Mouse (Mus musculus): ENCODE measurements around the gene Tmem130.

- TF ChIP-seq CTCF (IDR thresholded peaks at IDR 0.05; ENCODE audit: control insufficient read depth, insufficient read depth, insufficient read length) = no peak
- TF ChIP-seq USF1 (IDR thresholded peaks at IDR 0.05; ENCODE audit: low read depth) = no peak
- no peak for TF ChIP-seq MAX (IDR thresholded peaks at IDR 0.05)
Observed at GRCm38 (mm10) chr5:144803066-144803465, 41.4 kb upstream of the Tmem130 start.

All from C2C12 (cell line).